Mouse (Mus musculus): ENCODE results near the gene Pacsin2. TPM values are rescaled to one million over a fixed set of nuclear protein-coding genes. Genes with fewer than 3 reads are reported as not detected.
"Not testable (repeated sequence)": the region's sequence is repeated elsewhere in the genome, so short reads cannot be mapped to it uniquely, and the experiment has no call there.

The Pacsin2 gene
- polyA plus RNA-seq, 1 experiment from 2014 or later, result 72.0 TPM

DNA sequence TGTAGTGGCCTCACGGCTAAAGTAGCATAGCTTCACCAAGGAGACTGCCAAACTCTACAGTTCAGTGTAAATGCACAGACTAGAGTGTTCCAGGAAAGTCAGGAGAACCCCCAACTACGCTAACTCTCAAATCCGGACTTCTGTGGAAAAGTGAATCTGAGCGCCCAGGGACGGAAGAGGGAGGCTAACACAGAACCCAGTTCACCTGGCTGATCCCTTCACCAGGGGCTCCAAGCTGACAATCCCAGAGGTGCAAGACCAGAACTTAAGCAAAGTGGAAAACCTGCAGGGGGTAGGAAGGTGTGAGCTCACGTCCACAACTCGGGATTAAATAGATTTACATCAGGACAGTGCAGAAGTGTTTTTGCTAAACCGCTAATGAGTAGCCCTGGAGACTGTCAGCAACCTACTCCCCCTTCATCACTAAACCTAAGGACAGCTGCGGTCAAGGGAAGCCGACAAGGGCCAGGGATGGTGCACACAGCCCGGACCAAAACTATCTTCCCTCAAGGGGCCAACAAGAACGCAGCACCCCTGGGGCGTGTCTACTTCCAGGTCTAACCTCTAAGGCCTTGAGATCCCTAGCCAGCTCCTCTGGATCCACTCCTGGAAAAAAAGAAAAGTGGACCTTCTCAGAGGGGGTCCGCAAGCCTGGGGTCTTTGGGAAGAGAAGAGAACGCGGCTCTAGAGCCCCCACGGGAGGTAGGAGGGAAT lies 880 bp downstream of the Pacsin2 start:
- Histone ChIP-seq H3K27ac (ENCODE audit: poor library complexity, severe bottlenecking) (peak overlapping the region; percentile 71), H3K4me3 (peak overlapping the region; percentile 78), H3K27me3 (replicated peaks) (no peaks in the 10 kb centered on the region), H3K9me3 (replicated peaks) (no peaks in the 10 kb centered on the region), H3K4me2 (peak overlapping the region; percentile 94), H3K9ac (peak overlapping the region; percentile 90), H3K36me3 (no peaks in the 10 kb centered on the region), H3K4me1 (replicated peaks) (peaks cover 19% of the 10 kb centered on the region)
- ATAC-seq (ENCODE audit: insufficient number of reproducible peaks, low FRiP score), result no peak
- WGBS, result 4% methylated on average over 17 of the region's 17 CpGs

DNA sequence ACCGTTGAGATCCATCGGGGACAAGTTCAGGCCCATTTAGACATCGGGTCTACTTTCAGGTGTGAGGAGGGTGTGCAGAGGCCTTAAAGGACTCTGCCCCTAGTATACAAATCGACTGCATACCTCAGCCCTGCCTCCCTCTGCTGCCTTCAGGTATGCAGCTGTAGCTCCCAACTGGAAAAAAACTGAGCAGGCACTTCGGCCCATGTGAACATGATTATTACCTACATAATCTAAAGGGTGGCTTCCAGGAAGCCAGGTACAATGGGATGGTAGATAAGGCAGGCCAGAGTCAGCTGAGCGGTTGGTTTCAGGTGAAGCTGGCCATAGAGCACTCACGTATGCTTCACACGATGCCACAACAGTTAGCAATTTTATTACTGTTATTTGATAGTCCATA lies 2.1 kb downstream of the Pacsin2 start:
- H3K36me3 ChIP-seq; H3K4me3 ChIP-seq; H3K9me3 ChIP-seq (replicated peaks); ATAC-seq (ENCODE audit: insufficient number of reproducible peaks, low FRiP score); H3K9ac ChIP-seq; H3K27me3 ChIP-seq (replicated peaks); H3K27ac ChIP-seq (ENCODE audit: poor library complexity, severe bottlenecking): not testable (repeated sequence)
- WGBS, result 88% methylated on average over 8 of the region's 8 CpGs
- peaks cover 24% of the 10 kb centered on the region for H3K4me1 ChIP-seq (replicated peaks)
- peak overlapping the region; percentile 94; the same call in 1 of the 2 replicates for H3K4me2 ChIP-seq

DNA sequence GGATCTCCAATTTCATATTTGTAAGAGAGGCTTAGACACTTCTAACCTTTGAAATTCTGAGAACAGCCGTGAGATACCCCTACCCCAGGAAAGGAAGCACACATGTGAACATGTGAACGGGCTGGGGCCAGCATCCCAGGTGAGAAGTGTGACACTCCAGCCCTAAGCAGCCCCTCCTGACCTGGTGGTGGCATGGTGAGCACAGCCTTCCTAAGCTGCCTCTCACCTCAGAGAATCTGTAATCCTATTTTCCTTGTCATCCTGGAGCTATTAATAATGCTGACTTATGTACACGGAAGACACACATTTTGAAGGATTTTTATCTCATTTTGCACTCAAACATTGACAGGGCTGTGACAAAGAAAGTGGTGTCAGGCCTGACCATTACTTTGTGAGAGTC lies 3.5 kb downstream of the Pacsin2 start:
- Histone ChIP-seq H3K4me2 (no peak overlapping the region), H3K36me3 (no peaks in the 10 kb centered on the region), H3K9me3 (replicated peaks) (no peaks in the 10 kb centered on the region), H3K4me3 (no peak overlapping the region), H3K27me3 (replicated peaks) (no peaks in the 10 kb centered on the region), H3K4me1 (replicated peaks) (peaks cover 25% of the 10 kb centered on the region), H3K9ac (no peak overlapping the region), H3K27ac (ENCODE audit: poor library complexity, severe bottlenecking) (no peak overlapping the region)
- no peak for ATAC-seq (ENCODE audit: insufficient number of reproducible peaks, low FRiP score)
- WGBS, result 82% methylated on average over 3 of the region's 3 CpGs

- Histone ChIP-seq H3K4me3 (no peak overlapping the region), H3K36me3 (no peaks in the 10 kb centered on the region), H3K9ac (no peak overlapping the region), H3K9me3 (replicated peaks) (no peaks in the 10 kb centered on the region), H3K4me2 (no peak overlapping the region), H3K27ac (ENCODE audit: poor library complexity, severe bottlenecking) (no peak overlapping the region), H3K27me3 (replicated peaks) (no peaks in the 10 kb centered on the region), H3K4me1 (replicated peaks) (peaks cover 43% of the 10 kb centered on the region)
- no peak for ATAC-seq (ENCODE audit: insufficient number of reproducible peaks, low FRiP score)
- WGBS, result 88% methylated on average over 1 of the region's 1 CpGs
These were observed 6.9 kb downstream of the Pacsin2 start for GRCm38 (mm10) chr15:83457541-83457940.

DNA sequence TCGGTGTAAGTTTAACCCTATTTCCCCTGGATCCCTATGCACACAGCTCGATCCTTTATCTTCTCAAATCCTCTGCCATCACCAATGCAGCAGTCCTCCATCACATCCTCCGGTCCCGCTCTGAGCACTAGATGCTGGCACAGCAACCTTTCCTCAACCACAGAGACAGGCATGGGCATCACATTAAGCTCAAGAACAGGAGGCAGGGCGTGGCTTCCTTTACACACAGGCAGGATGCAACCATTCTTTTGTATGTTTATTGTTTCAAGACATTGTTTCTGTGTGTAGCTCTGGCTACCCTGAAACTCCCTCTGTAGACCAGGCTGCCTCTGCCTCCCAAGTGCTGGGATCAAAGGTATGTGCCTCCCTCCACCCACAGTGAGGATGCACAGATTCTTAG lies 8.8 kb downstream of the Pacsin2 start:
- H3K4me3 ChIP-seq, result no peak overlapping the region
- H3K9ac ChIP-seq, result no peak overlapping the region
- no peaks in the 10 kb centered on the region for H3K9me3 ChIP-seq (replicated peaks)
- 82% methylated on average over 5 of the region's 5 CpGs for WGBS
- H3K27ac ChIP-seq (ENCODE audit: poor library complexity, severe bottlenecking), result no peak overlapping the region
- H3K27me3 ChIP-seq (replicated peaks), result no peaks in the 10 kb centered on the region
- no peaks in the 10 kb centered on the region for H3K36me3 ChIP-seq
- H3K4me2 ChIP-seq, result no peak overlapping the region
- peaks cover 59% of the 10 kb centered on the region for H3K4me1 ChIP-seq (replicated peaks)
- no peak for ATAC-seq (ENCODE audit: insufficient number of reproducible peaks, low FRiP score)

DNA sequence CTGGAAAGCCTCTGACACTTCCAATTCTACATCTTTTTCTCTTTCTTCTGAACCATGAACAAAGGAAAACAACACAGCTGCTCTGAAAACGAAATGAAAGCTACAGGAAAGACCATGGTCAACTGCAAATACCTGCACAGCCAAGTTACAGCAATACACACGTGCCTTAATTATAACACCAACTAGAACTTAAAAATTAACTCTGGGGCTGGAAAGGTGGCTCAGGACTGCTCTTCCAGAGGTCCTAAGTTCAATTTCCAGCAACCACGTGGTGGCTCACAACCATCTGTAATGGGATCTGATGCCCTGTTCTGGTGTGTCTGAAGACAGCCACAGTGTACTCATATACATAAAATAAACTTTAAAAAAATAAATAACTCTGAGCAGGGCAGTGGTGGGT lies 9.4 kb downstream of the Pacsin2 start:
- Histone ChIP-seq H3K27ac (ENCODE audit: poor library complexity, severe bottlenecking) (no peak overlapping the region), H3K9me3 (replicated peaks) (no peaks in the 10 kb centered on the region), H3K4me3 (no peak overlapping the region), H3K36me3 (no peaks in the 10 kb centered on the region), H3K9ac (no peak overlapping the region), H3K4me2 (no peak overlapping the region), H3K27me3 (replicated peaks) (no peaks in the 10 kb centered on the region), H3K4me1 (replicated peaks) (peaks cover 65% of the 10 kb centered on the region)
- ATAC-seq (ENCODE audit: insufficient number of reproducible peaks, low FRiP score), result no peak
- 80% methylated on average over 3 of the region's 3 CpGs for WGBS

- ATAC-seq (ENCODE audit: insufficient number of reproducible peaks, low FRiP score), result no peak
- Histone ChIP-seq H3K4me3 (no peak overlapping the region), H3K4me2 (no peak overlapping the region), H3K27ac (ENCODE audit: poor library complexity, severe bottlenecking) (no peak overlapping the region), H3K9me3 (replicated peaks) (no peaks in the 10 kb centered on the region), H3K36me3 (no peaks in the 10 kb centered on the region), H3K27me3 (replicated peaks) (no peaks in the 10 kb centered on the region), H3K4me1 (replicated peaks) (peaks cover 71% of the 10 kb centered on the region), H3K9ac (no peak overlapping the region)
- WGBS, result 72% methylated on average over 7 of the region's 7 CpGs
These were observed 10.0 kb downstream of the Pacsin2 start for GRCm38 (mm10) chr15:83454419-83454818.

GRCm38 (mm10) chr15:83453879-83454278 lies 10.5 kb downstream of the Pacsin2 start:
- H3K4me2 ChIP-seq, result no peak overlapping the region
- 67% methylated on average over 3 of the region's 3 CpGs for WGBS
- no peaks in the 10 kb centered on the region for H3K27me3 ChIP-seq (replicated peaks)
- H3K9ac ChIP-seq, result no peak overlapping the region
- ATAC-seq (ENCODE audit: insufficient number of reproducible peaks, low FRiP score), result peak; percentile 43; the same call in 1 of the 2 replicates
- H3K27ac ChIP-seq (ENCODE audit: poor library complexity, severe bottlenecking), result peak overlapping the region; percentile 17; the same call in 1 of the 2 replicates
- peaks cover 74% of the 10 kb centered on the region for H3K4me1 ChIP-seq (replicated peaks)
- H3K9me3 ChIP-seq (replicated peaks), result no peaks in the 10 kb centered on the region
- no peaks in the 10 kb centered on the region for H3K36me3 ChIP-seq
- no peak overlapping the region for H3K4me3 ChIP-seq

DNA sequence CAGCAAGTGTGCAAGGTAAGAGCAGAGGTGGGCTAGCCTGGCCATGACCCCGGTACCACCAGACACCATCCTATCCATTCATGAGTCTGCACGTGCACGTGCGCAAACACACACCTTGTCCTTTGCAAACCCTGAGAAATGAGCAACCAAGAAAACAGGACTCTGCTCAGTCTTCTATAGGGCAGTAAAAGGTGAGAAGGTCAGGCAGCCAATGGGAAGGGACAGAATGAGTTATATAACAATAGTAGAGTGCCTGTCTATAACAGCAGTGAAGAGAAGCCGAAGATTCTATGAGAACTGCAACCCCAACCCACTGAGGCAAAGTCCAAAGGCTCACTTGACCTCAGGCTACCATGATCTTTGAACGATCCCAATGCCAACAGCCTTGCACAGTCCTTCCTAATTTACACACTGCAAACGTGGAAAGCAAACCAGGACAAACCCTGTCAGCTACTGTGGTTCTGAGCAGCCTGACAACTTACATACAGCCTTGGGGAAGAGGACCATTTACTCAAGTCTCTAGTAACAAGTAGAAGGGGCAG lies 12.1 kb downstream of the Pacsin2 start:
- H3K36me3 ChIP-seq, result no peaks in the 10 kb centered on the region
- no peak for ATAC-seq (ENCODE audit: insufficient number of reproducible peaks, low FRiP score)
- peaks cover 85% of the 10 kb centered on the region for H3K4me1 ChIP-seq (replicated peaks)
- H3K27ac ChIP-seq (ENCODE audit: poor library complexity, severe bottlenecking), result peak overlapping the region; percentile 54; the same call in 1 of the 2 replicates
- H3K27me3 ChIP-seq (replicated peaks), result no peaks in the 10 kb centered on the region
- no peak overlapping the region for H3K4me2 ChIP-seq
- no peak overlapping the region for H3K9ac ChIP-seq
- H3K4me3 ChIP-seq, result no peak overlapping the region
- 84% methylated on average over 7 of the region's 7 CpGs for WGBS
- H3K9me3 ChIP-seq (replicated peaks), result no peaks in the 10 kb centered on the region

DNA sequence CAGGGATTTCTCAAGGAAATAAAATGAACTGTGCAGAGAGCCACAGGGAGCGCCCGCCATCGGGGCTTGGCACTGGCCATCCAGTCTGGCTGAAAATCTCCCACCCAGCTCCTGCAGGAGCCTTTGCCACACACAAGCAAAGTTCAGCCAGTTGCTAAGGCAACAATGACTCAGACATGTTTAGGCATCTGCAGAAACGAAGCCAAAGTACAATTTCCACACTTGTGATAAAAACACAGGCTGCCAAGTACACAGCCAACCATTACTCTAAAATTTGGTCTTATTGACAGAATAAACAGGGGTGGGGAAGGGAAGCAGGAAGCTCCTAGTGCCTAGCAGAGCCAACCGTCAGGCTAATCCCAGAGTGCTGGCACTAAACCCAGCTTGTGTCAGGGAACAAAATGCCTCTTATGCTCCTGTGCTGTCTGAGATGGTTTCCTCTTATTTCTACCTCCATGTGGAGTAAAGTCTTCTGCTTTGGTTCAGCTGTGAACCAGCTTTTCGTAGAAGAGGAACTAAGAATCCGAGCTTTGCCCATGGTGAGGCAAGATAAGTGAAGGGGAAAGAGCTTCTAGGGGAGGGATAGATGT lies 12.7 kb downstream of the Pacsin2 start:
- Histone ChIP-seq H3K27ac (ENCODE audit: poor library complexity, severe bottlenecking) (peak overlapping the region; percentile 54; the same call in 1 of the 2 replicates), H3K9me3 (replicated peaks) (no peaks in the 10 kb centered on the region), H3K9ac (peak overlapping the region; percentile 29; the same call in 1 of the 2 replicates), H3K27me3 (replicated peaks) (no peaks in the 10 kb centered on the region), H3K4me3 (no peak overlapping the region), H3K4me1 (replicated peaks) (peaks cover 87% of the 10 kb centered on the region), H3K4me2 (no peak overlapping the region), H3K36me3 (no peaks in the 10 kb centered on the region)
- WGBS, result 57% methylated on average over 7 of the region's 7 CpGs
- ATAC-seq (ENCODE audit: insufficient number of reproducible peaks, low FRiP score), result 0 out of 2 replicates have a peak, but pooled peaks have one; percentile 23

- no peak overlapping the region for H3K4me3 ChIP-seq
- no peaks in the 10 kb centered on the region for H3K27me3 ChIP-seq (replicated peaks)
- no peak for ATAC-seq (ENCODE audit: insufficient number of reproducible peaks, low FRiP score)
- H3K27ac ChIP-seq (ENCODE audit: poor library complexity, severe bottlenecking), result no peak overlapping the region
- H3K4me1 ChIP-seq (replicated peaks), result peaks cover 94% of the 10 kb centered on the region
- no peak overlapping the region for H3K4me2 ChIP-seq
- no peaks in the 10 kb centered on the region for H3K9me3 ChIP-seq (replicated peaks)
- H3K9ac ChIP-seq, result no peak overlapping the region
- H3K36me3 ChIP-seq, result no peaks in the 10 kb centered on the region
- WGBS, result 92% methylated on average over 2 of the region's 2 CpGs
These were observed 14.4 kb downstream of the Pacsin2 start for GRCm38 (mm10) chr15:83450007-83450406.
